Mouse (Mus musculus) spleen, postnatal 36 days (tissue): ENCODE measurements around the gene Ehmt1.

Experiments used
- DNase-seq, 2 experiments: peaks; one replicate each; pipeline ENCODE4 v3.0.0; 2022; ENCODE audit warnings: low spot score in 2 of 2, mixed read lengths in 1 of 2

Gene Ehmt1

DNA sequence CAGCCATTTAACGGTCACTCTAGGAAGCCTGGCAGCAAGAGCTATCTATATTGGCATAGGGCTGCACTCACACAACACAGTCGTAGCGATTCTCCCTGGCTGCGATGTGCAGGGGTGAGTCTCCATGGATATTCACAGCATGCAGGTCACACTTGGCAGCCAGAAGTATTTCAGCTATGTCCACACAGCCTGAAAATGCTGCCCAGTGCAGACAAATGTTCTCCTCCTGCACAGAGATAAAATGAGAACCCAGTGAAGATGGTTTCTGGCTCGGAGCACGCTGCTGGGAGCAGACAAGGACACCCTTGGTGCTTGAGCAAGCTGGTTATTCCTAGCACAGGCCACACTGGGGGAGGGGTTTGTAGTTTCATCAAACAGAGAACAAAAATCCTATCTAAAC, 113.3 kb downstream of the Ehmt1 start:
- DNase-seq, result no peak

DNA sequence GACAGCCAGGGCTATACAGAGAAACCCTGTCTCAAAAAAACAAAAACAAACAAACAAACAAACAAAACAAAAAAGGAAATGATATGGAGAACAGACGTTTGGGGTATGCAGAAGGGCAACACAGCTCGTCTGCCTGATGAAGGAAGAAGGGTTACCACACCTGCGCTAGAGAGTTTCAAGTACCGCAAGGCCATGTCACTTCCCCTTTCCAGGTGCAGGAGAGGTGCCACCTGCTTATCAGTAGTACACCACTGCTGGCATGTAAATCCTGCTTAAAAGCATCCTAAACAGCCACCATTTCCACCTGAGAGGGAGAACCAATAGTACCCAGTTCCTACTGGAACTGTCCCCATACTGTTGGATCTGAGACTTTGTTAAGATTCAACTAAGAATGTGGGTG, 113.8 kb downstream of the Ehmt1 start:
- DNase-seq, result no peak

DNA sequence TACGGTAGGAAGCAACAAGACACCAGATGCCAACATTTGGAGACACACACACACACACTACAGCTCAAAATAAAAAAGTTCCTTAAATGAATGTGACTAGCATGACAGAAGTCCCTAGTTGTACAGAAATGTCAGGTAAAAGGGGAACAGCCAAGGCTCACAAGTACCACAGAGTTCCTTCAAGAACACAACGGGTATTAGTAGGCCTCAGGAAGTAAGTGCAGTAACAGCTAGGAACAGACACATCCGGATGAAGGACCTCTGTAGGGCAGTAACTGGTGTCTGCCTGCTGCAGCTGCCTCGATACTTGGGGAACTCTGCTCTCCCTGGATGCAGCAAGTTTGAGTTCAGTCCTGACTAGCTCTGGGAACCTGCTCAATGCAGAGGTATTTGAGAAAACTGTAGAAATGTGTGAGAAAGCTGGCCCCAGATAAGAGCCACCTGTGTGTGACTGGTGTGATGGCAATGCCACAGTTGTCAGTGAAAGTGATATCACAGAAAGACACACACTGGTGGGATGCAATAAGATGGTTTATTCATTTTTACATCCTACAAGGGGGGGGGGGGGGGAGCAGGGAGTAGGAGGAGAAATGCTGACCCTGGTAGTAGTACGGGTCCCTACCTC, 122.5 kb downstream of the Ehmt1 start:
- no peak for DNase-seq

DNA sequence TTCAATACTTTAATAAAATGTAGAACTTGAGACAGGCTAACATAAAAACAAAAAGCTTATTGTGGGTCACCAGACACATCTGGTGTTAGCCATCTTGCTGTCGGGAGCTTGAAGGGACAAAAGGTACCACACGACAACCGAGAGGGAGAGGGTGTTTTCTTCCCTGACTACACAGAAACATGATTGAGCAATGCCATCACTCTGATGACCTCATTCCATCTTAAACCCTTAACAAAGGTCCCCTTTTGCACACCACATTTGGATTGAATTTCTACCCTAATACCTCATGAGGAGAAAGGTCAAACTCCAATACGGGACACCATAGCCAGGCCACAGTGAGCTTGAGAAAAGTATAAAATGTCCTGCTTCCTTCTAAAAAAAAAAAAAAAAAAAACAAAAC, 132.2 kb downstream of the Ehmt1 start:
- DNase-seq, result no peak

GRCm38 (mm10) chr2:24781253-24781652, 138.2 kb downstream of the Ehmt1 start:
- DNase-seq, result no peak

GRCm38 (mm10) chr2:24776831-24777230, 142.6 kb downstream of the Ehmt1 start:
- no peak for DNase-seq

GRCm38 (mm10) chr2:24775951-24776587, 143.3 kb downstream of the Ehmt1 start:
- no peak for DNase-seq

DNA sequence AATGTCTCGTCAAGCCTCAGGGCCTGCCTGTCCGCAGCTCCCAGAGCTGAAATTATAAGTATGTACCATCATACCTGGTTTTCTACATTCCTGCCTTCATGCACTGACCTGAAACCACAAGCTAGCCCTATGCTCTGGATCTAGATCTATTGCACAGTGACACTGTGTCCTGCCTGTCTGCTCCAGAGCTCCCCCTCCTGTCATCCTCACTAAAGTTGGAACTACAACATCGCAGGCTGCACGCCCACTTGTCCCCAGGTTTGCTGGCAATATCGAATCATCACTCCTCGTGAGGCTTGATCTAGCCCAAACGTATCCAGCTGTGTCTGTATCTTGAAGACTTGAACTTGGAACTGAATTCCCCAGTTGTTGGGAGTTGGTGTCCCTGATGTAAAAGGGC, 144.6 kb downstream of the Ehmt1 start:
- DNase-seq, result no peak

DNA sequence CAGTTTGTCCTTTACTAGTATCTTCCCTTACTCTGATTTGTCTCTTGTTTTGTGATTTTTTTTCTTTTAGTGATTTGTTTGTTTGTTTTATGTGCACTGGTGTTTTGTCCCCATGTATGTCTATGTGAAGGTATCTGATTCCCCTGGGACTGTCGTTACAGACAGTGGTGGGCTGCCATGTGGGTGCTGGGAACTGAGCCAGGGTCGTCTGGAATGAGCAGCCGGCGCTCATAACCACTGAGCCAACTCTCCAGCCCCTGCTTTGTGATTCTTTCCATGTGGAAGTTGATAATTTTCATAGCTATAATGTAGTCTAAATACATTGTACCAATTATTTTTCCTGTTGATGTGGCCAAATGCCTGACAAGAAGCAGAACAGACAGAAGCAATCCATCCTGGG, 148.6 kb downstream of the Ehmt1 start:
- DNase-seq, result no peak

DNA sequence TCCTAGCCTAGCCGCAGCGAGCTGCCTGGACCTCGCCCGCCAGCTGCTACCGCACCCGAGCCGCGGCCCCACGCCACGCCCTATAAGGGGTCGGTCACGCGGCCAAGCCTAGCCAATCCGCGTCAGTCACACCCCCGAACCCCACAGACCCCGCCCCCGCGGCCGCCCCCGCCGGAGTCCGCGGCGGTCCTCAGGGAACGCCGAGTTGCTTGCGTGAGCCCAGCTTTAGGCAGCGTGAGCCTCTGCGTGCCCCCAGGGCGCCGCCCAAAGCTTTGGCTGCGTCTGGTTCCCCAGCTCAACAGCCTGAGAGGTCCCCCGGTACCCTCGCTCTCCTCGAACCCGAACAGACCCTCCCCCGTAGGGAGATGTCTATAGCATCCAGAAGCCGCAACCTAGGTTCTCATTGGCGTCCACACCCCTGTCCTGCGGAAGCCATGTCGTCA, 156.3 kb downstream of the Ehmt1 start, which contains the start of gene Cacna1b:
Cacna1b (minus strand) TSS at position 38 of the 443 bp plus-strand sequence.
- peak; percentile 34 to 48 for DNase-seq

DNA sequence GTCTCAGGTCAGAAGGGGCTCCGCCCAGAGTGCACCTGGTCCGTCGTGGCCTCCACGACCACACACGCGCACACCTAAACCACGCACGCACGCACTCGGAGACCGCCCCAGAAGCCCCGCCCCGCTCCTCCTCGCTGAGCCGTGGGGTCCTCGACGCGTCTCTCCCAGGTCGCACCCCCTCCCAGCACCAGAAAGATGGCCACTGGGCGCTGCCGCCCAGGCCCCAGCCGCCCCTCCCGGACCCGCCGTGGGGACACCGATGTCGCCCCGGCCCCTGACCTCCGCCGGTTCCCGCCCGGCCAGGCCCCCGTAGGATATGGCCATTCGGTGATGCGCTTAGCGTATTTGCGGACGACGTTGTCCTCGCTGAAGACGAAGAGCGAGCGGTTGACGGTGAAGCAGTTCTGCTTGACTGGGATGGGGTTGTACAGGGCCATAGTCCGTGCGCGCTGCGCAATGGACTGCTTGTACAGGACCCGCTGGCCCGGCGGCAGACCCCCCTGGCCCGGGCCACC, 156.9 kb downstream of the Ehmt1 start:
- DNase-seq, result no peak

- peak in 1 of 2 experiments; percentile 14 for DNase-seq
Measured at GRCm38 (mm10) chr2:24761923-24762445, 157.4 kb downstream of the Ehmt1 start.

- DNase-seq, result peak; percentile 19 to 29
Measured at GRCm38 (mm10) chr2:24755276-24755675, 164.1 kb downstream of the Ehmt1 start.

- no peak for DNase-seq
Measured at GRCm38 (mm10) chr2:24752599-24752998, 166.8 kb downstream of the Ehmt1 start.

- DNase-seq, result no peak
Measured at GRCm38 (mm10) chr2:24750051-24750450, 169.4 kb downstream of the Ehmt1 start.

DNA sequence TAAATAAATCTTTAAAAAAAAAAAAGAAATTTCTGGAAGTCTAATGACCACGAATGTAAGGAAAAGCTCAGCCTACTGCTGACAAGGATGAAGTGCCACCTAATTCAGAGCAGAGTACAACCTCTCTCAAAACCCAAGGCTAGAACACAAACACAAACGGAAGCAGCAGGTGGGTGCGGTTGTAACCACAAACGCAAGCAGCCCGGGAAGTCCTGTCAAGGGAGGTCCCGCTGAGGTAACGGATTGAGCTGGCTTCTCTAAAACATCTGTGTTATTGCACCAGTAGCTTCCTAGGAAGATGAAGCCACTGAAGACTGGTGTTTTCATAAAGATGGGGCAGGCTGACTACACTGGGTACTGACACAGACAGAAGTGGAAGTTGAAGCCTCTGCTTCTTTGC, 171.5 kb downstream of the Ehmt1 start:
- DNase-seq, result peak; percentile 57 to 60
